Mouse (Mus musculus): ENCODE measurements around the gene Bloc1s6.

Bloc1s6 gene

GRCm38 (mm10) chr2:122765071-122765793, 26.9 kb downstream of the Bloc1s6 start, which contains the start of gene Sqor:
Sqor (plus strand) TSS chr2:122765237.
- DNase-seq (ENCODE audit: low read depth): peak; percentile 33

DNA sequence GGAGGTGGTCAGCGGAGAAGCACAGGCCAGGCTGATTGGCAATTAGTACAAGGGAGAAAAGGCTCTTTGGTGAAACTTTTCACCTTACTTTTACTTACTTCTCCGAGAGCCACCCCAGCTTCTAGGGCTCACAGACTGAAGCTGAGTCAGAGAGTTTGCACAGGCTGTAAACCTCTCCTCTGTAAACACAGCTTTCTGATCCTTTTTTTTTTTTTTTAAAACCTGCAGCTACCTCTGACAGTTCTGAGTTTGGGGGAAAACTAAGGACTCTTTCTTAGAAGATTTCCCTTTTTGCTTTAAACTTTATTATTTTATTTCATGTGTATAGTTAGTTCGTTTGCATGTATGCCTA, 27.5 kb downstream of the Bloc1s6 start:
- no peak for DNase-seq (ENCODE audit: low read depth)

GRCm38 (mm10) chr2:122771002-122771401, 32.7 kb downstream of the Bloc1s6 start:
- no peak for DNase-seq (ENCODE audit: low read depth)

- no peak for DNase-seq (ENCODE audit: low read depth)
Observed at GRCm38 (mm10) chr2:122772899-122773298, 34.6 kb downstream of the Bloc1s6 start.

DNA sequence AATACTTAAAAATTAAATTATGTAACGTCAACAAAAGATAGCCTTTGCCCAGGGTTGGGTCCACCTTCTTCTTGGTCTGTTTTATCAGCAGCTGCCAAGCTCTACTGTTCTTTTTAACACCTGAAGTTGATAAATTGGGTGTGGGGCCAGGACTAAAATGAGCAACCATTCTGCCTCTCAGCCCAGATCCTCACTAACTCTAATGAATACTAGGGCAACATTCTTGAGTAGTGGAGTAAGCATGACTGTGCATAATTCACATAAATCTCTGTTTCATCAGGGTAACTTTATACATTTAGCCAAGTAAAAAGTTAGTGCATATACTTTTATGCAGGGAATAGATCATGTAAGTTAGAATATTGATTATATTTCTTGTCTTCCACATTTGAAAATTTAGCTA, 37.2 kb downstream of the Bloc1s6 start:
- DNase-seq (ENCODE audit: low read depth): no peak

DNA sequence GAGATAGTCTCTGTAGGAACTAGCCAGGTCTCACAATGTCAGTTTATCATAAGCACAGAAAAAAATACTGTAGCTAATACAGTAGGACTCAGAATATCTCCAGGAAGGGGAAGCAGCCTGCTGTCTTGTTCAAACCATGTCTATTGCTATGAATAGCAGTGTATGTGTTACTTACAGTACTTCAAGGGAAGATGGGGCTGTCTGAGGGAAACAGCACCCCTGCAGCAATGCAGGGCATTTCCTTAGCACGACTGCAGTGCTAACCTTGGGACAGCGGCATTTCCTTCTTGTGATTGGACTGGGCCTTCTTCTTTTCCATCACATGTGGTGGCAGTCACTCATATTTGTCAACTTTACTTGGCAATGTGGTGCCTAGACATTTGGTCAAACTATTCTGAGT, 38.5 kb downstream of the Bloc1s6 start:
- no peak for DNase-seq (ENCODE audit: low read depth)

- DNase-seq (ENCODE audit: low read depth): no peak
Observed at GRCm38 (mm10) chr2:122779967-122780366, 41.7 kb downstream of the Bloc1s6 start.

- DNase-seq (ENCODE audit: low read depth): no peak
Observed at GRCm38 (mm10) chr2:122780447-122780846, 42.1 kb downstream of the Bloc1s6 start.

GRCm38 (mm10) chr2:122781590-122782356, 43.5 kb downstream of the Bloc1s6 start:
- DNase-seq (ENCODE audit: low read depth): no peak

DNA sequence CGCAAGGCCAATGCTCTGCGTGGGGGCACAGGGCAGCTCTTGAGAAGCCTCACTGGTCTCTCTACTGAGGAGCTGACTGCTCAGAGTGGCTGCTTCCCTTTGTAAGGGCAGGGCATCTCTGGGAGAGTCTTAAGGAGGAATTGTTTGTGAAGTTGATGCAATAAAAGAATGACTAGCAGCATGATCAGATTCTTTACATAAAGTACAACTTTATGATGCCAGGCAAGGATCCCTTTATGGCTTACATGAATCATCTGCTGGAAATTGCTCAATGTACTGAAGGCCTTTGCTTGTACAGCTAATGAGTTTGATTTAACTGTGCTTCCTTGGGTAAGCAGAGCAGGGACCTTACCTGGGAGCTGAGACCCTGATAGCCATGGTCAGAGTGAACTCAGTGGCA, 45.4 kb downstream of the Bloc1s6 start:
- no peak for DNase-seq (ENCODE audit: low read depth)

DNA sequence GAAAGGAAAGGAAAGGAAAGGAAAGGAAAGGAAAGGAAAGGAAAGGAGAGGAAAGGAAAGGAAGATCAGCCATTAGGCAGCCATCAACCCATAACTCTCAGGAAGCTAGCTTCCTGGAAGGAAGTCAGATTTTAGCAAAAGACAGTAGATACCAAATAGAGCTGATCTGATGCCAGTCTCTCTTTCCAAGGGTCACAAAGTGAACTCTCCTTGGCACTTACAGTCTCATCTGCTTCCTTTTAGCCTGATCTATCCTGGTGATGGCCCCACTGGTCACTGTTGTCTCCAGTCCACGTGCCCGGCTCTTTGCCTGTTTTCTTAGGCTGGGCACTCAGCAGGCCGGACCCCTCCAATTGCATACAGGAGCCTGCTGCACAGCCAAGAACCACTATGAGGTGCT, 46.4 kb downstream of the Bloc1s6 start:
- DNase-seq (ENCODE audit: low read depth): no peak

DNA sequence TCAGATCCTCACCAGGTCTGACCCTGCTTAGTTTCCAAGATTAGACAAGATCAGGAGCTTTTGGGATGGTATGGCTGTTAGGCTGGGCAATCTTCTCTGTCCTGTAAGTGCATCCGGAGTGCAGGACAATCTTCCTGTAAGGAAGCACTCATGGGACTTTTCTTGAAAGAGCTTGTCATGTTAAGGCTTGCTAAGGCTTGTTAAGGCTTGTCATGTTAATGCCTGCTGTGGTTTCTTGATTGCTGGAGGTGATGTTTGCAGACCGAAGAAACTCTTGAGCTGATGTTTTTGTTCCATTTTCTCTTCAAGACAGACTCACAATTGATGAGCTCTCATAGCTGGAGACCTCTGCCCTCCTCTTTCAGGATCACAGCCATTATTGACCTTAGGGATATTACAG, 47.9 kb downstream of the Bloc1s6 start:
- DNase-seq (ENCODE audit: low read depth): no peak

- DNase-seq (ENCODE audit: low read depth): no peak
Observed at GRCm38 (mm10) chr2:122789311-122789710, 51.0 kb downstream of the Bloc1s6 start.

DNA sequence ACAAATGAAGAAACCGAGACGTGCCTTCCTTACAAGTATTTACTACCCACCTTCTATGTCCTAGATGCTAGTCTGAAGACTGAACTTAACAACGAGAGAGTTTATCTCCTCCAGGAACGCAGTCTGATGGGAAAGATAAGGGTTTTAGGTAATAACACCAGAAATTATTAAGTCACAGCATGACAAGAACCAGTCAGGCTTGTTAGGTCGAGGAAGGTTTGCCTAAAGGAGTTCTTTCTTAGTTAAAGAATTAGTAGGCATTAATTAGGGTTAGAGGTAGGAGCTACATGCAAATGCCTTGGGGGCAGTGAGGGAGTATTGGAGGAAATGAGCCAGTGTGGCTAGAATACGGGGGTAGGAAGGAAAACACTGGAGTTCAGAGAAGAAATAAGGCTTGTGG, 51.4 kb downstream of the Bloc1s6 start:
- DNase-seq (ENCODE audit: low read depth): no peak

All from c-Kit-positive CD71-positive TER-119-negative erythroid progenitor cells, embryonic 14.5 days (primary cell).